Mouse (Mus musculus) monocyte, adult 5-6 weeks (primary cell): ENCODE measurements around the gene Birc6. TPM values are rescaled to one million over a fixed set of nuclear protein-coding genes. Genes with fewer than 3 reads are reported as not detected.

ENCODE experiments used
- ATAC-seq: fragments of 153-309, 156-312 bp; replicated peaks from 2 replicates; pipeline ENCODE4 v1.8.0; 2017; ENCODE audit warnings: mild to moderate bottlenecking; ENCODE audit not compliant: low TSS enrichment, insufficient number of reproducible peaks, severe bottlenecking, poor library complexity, low FRiP score
- total RNA-seq: library from RNA; stranded (forward); fragments of 200-1000, 200-491, 200-594 nt; gene quantifications from 3 replicates; pipeline ENCODE4 v1.2.3, GENCODE M21; 2017

The Birc6 gene
- 218 to 376 TPM (median 222 TPM) in 3 replicates for total RNA-seq

DNA sequence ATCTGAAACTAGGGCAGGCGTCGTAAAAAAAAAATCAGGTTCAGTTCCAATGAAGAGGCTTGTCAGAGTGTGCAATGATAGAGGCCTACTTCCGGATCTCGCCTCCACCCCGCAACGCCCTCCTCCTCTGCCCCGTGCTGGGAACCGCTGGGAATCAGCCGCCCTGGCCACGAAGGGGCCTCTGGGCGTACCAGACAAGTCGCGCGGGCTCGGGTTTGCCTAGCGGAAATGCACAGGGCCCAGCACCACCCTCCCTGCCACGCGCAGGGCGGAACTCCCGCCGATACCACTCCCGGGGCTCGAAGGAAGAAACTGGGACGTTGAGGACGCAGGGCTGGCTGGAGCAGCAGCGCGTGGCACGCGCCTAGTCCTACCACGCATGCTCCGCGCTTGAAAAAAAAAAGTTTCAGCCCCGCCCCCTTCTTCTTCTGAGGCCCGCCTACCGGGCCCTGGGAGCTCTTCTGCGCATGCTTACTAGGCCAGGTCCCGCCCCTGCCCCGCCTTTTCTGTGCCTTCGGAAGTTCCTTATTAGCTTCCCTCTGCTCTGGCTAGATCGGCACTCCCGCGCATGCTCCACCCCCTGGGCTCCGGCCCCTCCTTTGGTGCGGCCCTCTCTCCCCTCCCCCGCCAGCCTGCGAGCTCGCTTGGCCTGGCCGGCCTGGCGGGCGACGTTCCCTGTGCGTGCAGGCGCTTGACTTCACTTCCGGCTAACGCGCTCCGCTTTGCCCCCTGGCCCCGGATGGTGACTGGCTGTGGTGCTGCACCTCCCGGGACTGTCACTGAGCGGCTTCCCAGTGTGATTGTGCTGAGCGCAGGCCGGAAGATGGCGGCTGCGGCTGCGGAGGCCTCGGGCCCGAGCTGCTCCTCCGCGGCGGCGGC lies at the start of gene Birc6:
Birc6 (plus strand) TSS at position 567 of the 879 bp plus-strand sequence.
- peak; percentile 85 for ATAC-seq

DNA sequence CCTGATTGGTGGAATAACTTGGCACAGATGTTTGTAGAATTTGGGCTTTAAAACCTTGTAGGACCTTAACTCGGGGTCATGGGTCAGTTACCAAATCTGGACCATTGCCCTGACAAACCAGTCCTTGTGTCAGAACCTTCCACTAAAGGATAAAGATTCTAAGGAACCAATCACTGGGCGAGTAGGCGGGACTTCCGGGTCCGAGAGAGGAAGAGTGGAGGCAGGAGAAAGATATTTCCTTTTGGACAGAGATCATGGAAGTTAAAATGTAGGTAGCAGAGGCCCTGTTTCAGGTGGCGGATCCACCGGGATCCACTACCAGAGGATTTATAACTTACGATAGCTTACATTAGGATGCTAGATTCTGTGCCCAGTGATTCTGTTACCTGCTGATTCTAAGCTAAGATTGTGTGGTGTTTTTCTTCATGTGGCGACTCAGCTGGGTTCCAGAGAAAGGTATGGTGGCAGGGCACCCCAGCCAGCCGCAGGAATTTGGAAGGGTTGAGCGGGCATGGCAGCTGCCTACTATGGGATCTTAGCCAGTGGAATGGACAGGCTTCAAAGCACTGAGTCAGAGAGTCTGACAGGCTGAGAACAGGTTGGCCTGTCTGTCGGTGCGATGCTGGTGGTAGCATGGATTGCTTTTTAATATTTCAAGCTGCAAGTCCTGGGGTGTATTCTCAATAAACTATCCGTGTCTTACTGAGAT lies 47.6 kb upstream of the Birc6 start:
- no peak for ATAC-seq

DNA sequence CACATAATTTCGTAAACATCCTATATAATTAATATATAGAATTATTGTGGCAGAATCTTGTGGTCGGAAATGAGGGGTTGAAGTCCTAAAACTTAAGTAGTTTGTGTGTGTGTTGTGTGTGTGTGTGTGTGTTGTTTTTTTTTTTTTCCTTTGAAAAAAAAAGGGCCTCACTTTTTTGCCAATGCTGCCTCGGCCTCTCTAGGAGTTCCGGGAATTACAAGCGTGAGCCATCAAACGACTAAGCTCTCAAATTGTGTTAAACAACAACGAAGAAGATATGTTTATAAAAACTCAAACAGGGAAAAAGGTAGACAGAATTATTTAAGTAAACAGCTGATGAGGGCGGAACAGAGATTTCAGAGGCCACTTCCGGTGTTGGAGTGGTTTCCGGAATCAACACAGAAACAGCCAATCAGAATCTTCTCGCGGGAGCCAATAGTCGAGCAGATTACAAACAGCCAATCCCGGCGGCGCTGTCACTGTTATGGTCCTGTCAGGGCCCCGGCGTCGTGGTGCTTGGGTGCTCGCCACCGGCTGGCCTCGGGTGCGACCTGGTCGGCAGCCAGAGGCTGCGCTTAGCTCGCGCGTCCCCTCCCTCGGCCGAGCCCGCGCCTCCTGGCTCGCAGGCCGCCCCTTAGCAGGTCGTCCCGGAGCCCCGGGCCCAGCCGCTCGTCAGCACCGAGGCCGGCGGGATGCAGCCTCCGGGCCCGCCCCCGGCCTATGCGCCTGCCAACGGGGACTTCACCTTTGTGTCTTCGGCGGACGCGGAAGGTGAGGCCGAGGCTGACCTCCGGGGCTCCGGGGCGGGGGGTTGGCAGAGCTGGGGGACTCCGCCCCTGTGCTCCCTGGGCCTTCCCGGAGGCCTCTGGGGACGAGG lies 38.8 kb upstream of the Birc6 start, which contains the start of gene Yipf4:
Yipf4 (plus strand) TSS at position 470 of the 877 bp plus-strand sequence.
- ATAC-seq = peak; percentile 100

DNA sequence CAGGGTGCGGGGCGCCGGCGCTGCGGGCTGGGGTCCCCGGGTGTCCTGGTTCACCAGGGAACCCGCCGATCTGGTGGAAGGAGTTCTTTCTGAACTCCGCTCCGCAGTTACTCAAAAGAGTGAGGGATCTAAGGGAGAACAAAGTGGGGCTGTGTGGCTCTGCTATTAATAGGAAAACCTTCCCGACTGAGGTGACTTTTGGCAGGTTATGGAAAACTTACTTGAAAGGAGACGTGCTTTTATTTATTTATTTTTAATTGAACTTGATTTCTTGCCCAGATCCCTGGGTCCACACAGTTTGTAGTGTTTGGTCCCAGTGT lies 38.2 kb upstream of the Birc6 start:
- 0 out of 2 replicates have a peak, but pooled peaks have one; percentile 4 for ATAC-seq

DNA sequence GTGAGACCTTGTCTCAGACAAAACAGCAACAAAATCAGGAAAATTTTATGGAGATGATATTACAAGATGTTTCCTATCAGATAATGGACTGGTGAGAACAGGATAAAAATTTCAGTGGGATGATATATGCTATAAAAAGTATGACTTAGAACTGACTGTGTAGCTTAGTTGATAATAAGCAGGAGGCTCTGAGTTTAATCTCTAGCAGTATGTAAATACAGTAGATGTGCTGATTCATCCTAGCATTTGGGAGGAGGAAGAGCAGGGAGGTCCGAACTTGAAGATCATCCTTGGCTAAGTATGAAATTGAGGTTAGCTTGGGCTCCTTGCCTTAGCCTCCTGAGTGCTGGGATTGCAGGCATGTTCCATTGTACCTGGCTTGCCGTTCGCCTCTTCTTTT lies 36.5 kb upstream of the Birc6 start:
- no peak for ATAC-seq

DNA sequence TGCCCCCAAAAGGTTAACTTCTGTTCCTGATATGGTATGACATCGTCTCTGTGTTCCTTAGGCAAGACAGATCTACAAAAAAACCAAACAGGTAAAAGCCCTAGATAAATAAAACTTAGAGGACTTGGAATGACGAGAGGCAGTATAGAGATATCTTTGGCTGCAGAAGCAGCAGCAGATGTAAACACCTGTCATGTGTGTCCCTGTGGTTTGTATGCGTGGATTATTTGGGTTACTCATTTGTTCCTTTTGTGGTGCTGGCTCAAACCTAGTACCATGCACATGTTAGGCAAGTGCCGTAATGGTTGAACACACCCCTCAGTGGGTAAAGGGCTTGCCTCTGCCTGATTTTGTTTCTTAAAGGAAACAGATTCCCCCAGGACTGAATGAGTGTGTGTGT lies 27.9 kb upstream of the Birc6 start:
- no peak for ATAC-seq

DNA sequence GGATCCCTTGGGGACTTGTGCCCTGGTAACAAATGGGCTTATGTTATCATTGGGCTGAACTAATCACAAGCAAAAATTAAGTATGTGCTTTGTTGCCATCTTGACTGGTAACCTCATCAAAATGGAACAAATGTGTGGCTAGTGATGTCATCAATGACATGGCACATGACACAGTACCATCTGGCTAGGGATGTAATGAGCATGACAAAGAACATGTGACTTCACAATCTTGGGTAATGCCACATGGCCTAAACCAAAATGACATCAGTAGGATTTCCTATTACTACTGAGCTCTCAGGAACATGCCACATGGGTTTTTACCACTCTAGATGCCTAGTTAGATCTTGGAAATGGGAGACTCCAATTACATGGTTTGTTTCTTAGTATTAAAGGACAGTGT lies 27.0 kb upstream of the Birc6 start:
- ATAC-seq = peak; percentile 75

DNA sequence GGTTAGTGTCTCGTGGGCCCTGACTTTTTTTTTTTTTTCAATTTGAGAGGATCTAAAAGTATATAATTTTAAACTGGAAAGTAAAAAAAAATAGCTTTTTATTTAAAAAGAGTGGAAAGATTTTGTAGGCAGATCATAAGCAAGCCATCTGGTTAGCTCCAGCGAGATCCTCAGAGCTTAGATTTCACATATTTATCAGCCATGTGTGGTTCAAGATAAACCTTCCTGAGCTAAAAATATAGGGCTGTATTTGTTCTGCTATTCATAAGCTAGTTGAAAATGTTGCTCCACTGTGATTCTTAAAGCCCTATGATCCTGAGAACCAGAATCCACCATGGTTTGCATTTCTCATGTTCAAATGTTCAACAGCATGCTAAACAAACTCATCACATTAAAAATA lies 20.2 kb upstream of the Birc6 start:
- ATAC-seq = no peak

DNA sequence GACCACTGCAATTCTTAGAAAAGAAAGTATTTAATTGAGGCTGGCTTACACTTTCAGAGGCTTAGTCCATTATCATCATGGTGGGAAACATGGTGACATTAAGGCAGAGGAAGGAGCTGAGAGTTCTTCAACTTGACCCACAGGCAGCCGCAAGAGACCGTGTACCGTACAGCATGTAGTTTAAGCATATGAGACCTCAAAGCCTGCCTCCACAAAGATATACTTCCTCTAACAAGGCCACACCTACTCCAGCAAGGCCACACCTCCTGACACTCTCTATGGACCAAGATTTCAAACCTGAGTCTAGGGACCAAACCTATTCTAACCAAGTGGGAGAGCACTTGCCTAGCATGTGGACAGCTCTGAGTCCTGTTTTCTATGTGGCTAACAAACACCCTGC lies 19.5 kb upstream of the Birc6 start:
- ATAC-seq = peak; percentile 59; the same call in 1 of the 2 replicates

DNA sequence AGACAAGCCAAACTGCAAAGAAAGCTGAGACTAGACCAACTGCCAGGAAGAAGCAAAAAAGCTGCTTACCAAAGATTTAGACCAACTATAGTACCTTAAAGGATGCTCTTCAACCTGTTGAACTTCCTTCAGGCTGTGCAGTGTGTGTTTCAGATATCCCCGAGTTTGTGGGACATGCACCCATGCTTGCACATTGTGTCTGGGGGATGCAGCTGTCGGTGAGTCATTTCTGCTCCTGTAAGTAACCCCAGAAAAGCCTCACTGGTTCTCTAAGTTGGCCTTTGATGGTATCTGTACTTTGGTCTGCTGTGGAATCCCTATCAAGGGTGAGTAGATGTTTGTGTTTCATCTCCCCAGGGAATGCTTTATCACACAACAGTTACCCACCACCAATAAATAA lies 15.8 kb upstream of the Birc6 start:
- no peak for ATAC-seq

DNA sequence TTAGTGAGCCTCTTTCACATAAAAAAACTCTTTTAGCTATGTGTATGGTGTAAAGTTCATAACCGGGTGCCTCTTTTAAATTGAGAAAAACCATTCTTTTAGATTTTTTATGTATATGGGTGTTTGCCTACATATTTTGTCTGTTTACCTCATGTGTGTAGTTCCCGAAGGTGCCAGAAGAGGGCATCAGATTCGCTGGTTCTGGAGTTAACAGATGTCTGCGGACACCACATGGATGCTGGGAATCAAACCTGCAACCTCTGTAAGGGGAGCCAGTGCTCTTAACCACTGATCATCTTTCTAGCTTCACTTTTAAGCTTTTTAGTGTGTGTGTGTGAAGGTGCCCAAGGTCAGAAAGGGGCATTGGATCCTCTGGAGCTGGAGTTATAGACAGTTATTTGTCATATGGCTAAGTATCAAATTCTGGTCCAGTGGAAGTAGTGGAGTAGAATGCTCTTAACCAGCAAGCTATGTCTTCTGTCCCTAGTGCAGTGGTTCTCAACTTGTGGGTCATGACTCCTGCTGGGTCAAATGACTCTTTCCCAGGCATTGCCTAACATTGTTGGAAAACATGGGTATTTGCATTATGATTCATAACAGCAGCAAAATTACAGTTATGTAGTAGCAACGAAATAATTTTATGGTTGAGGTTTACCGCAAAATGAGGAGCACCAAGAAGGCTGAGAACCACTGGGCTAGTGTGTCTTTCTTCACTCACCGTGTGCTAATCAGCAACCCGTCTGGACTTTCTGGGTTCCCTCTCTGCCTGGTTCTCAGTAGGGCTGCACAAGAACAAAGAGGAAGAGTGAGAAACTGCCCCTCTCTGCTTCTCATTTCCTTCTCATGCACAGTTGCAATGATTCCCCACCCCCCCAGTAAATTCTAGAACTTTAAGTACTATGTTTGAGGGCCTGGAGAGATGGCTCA lies 5.0 kb upstream of the Birc6 start:
- ATAC-seq = peak; percentile 52

DNA sequence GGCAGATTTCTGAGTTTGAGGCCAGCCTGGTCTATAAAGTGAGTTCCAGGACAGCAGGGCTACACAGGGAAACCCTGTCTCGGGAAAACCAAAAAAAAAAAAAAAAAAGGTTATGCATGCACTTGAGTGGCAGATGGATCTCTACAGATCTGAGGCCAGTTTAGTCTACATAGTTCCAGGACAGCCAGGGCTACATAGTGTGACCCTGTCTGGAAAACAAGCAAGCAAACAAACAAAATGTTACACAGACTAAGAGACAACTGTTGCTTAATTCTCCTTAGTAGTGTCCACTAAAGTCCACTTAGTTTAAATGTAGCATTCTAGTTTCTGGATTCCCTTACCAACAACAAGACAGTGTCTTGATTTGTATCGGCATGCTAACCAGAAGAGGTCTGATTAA lies 2.0 kb upstream of the Birc6 start:
- ATAC-seq = no peak

DNA sequence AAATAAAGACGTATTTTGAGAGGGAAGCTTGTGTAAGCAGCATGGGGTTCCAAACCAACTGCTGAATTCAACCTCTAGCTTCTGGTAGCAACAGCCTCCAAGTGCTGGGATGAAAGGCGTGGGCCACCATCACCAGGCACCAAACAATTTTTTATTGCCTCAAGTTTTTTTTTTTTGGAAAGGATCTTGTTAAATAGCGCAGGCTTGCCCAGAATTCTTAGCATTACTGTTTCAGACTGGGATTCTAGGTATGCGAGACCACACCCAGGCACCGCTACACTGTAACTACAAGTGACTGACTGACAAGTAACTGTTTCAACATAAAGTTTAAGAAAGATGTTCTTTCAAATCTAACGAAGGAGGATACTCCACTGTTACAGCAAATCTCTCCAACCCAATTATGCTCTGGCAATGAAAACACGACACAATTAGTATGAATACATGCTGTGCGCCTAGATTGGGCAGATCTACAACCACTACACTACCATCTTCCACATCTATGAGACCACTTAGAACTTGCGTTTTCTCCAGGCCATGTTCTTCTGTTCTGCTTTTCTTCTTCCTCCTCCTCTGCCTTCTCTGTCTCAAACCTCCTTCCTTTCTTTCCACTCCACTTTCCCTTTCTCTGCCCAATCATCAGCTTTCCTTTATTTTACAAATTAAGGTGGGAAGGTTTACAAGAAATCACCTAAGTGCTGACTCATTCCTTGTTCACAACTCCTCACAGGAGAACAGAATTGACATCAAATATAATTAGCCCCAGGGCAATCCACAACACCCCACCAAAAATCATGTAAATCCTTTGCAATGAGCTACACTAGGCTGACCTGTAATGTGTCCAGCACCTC lies 1.1 kb upstream of the Birc6 start:
- ATAC-seq = no peak

DNA sequence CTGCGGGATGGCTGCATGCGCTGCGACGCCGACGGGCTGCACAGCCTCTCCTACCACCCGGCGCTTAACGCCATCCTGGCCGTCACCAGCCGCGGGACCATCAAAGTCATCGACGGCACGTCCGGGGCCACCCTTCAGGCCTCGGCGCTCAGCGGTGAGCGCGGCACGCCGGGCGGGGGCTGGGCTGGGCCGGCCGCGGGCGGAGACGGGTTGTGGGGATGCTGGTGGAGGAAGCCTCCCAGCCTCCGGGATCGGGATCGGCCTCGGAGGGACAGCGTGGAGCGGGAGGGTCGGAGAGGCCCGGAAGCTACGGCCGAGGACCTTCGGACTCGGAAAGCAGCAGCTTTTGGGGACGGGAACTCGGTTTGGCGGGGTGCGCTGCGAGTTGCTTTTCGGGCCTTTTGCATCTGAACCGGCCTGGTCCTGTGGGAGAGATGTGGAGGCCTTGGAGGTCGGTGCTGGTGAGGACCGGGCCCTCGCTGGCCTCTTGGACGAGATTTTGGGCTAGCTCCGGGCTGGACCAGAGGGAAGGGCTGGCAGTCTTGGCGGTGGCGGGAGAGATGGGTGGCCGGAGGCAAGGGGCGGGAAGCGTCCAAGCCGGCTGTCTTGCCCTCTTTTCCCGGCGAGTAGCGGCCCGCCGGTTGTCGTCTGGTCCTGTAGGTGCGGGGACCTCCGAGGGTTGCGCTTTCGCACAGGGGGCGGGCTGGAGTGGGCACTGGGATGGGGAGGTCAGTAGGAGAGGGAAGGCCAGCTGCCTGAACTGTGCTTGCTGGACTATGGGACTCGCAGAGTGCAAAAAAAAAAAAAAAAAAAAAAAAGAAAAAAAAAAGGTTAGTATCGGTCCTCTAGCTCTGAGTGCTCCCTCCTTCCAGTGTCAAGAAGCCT lies 795 bp downstream of the Birc6 start:
- ATAC-seq = peak; percentile 7; the same call in 1 of the 2 replicates

DNA sequence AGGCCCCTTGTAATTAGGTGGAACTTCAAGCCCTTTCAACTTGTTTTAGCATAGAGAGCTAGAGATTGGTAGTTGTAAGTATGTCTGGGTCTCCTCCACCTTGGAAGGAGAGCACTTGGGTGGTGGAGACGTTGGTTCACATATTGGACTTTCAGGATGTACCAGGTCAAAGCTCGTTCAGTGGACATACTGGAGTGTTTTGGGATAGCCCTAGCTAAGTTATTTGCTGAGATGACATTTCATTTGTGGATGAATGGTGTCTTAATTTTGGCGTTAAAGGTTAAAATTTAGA lies 1.4 kb downstream of the Birc6 start:
- no peak for ATAC-seq

DNA sequence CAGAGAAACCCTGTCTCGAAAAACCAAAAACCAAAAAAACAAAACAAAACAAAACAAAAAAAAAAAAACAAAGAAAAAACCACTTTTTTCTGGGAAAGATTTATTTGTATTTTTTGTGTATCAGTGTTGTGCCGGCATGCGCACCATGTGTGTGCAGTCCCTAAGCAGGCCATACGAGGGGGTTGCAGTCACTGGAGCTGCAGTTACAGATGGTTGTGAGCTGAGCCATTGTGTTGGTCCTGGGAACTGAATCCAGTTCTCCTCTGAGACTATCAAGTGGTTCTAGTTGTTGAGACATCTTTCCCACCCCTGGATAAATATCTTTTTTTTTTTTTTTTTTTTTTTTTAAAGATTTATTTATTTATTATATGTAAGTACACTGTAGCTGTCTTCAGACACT lies 6.9 kb downstream of the Birc6 start:
- ATAC-seq = no peak

DNA sequence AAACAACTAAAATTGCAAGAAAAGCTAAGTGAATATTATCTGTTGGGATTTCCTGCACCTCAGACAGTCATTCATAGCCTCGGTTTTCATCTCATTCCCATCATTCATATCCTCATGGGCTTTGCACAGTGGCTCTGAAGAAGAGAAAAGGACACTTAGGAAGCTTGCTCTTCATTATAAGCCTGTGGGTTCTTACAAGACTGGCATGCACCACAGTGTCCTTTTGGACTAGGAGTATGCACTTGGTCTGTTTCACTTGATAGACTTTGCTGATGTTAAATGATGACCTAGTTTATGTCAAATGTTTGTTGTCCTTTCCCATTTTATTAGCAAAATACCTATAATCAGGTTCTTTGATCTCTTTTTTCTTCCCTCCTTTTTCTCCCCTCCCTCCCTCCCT lies 9.4 kb downstream of the Birc6 start:
- ATAC-seq = no peak
